Mouse (Mus musculus): Measurements from ENCODE around the gene Fam83f. TPM values are rescaled to one million over a fixed set of nuclear protein-coding genes. Genes with fewer than 3 reads are reported as not detected.

Gene Fam83f
- total and polyA plus RNA-seq, 2 experiments from 2014 or later, result 0.48 to 0.93 TPM

DNA sequence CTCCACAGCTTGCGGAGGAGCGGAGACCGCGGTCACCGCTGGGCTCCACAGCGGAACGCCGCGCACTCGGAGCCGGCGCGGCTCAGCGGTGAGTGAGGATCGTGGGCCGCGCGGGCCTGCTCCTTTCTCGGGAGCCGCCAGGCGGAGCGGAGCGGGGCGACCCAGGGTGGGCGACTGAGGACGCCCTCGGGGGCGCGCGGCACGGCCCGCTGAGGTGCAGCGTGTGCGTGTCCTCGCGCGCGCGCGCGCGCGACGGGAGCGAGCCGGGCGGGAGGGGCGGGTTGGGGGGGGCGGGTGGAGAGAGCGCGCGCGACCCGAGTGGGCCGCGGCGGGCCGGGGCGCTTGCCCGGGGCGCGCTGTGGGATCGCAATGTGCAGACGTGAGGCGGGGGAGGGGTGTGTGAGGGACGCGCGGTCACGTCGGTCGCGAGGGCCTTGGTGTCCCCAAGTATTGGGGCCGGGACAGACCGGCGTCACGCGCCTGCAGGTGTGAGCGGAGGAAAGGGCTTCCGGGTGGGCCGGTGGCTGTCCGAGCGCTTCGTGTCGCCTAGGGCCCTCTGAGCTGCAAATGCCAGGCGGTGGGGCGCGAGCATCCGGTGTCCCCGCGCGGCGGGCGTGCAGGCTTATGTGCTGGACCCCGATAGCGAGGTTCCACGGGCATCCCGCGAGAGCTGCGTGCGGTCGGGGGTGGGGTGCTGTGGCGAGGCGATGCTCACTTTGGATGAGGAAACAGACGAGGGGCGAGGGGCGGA is 39.9 kb downstream of the Fam83f start:
- DNase-seq (ENCODE audit: low spot score) (peak; percentile 75), ATAC-seq (ENCODE audit: low FRiP score) (peak; percentile 66)
- no peaks in the 10 kb centered on the region for H3K27me3 ChIP-seq (ENCODE audit: insufficient read depth, low read length)
- WGBS, result 1% methylated on average over 90 of the region's 106 CpGs
- no peak for TF ChIP-seq CTCF (IDR thresholded peaks at IDR 0.05)
- H3K4me1 ChIP-seq (ENCODE audit: insufficient read depth, low read length), result no peaks in the 10 kb centered on the region; the same call in 1 of the 2 replicates
- peak overlapping the region; percentile 64 for H3K4me2 ChIP-seq (ENCODE audit: low read depth, low read length, poor library complexity, severe bottlenecking)
- peak overlapping the region; percentile 92 for H3K9ac ChIP-seq (replicated peaks; ENCODE audit: low read length, poor library complexity, severe bottlenecking)
- peak overlapping the region; percentile 91 for H3K4me3 ChIP-seq (ENCODE audit: low read depth, low read length)
- peak overlapping the region; percentile 95 for H3K27ac ChIP-seq (ENCODE audit: low read depth, low read length)
- no peaks in the 10 kb centered on the region for H3K36me3 ChIP-seq (ENCODE audit: insufficient read depth, low read length)
- no peaks in the 10 kb centered on the region for H3K9me3 ChIP-seq (ENCODE audit: low read length)

DNA sequence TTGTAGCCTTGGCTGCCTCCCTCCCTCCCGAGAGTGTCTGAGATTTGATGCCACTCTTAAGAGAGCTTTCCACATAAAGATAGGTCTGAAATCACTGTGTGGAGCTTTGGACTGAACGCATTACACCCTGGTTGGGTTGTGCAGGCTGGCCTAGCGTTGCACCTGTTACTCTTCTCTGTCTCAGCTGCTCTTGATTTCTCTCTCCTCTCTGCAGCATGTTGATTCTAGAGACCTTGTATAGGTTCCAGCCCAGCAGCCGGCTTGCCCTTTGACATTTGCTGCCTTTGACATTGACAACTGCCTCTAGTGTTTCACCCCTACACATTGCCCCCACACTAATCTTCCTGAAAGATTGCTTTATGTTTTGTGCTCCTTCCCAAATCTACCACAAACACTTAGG is 42.7 kb downstream of the Fam83f start:
- no peaks in the 10 kb centered on the region for H3K36me3 ChIP-seq (ENCODE audit: insufficient read depth, low read length)
- no peak for DNase-seq (ENCODE audit: low spot score)
- H3K27ac ChIP-seq (ENCODE audit: low read depth, low read length), result no peak overlapping the region
- WGBS, result 79% methylated on average over 4 of the region's 4 CpGs
- H3K4me3 ChIP-seq (ENCODE audit: low read depth, low read length), result no peak overlapping the region
- H3K27me3 ChIP-seq (ENCODE audit: insufficient read depth, low read length), result no peaks in the 10 kb centered on the region
- ATAC-seq (ENCODE audit: low FRiP score), result no peak
- no peak overlapping the region for H3K4me2 ChIP-seq (ENCODE audit: low read depth, low read length, poor library complexity, severe bottlenecking)
- no peak overlapping the region for H3K9ac ChIP-seq (replicated peaks; ENCODE audit: low read length, poor library complexity, severe bottlenecking)
- H3K9me3 ChIP-seq (ENCODE audit: low read length), result no peaks in the 10 kb centered on the region
- H3K4me1 ChIP-seq (ENCODE audit: insufficient read depth, low read length), result no peaks in the 10 kb centered on the region; the same call in 1 of the 2 replicates
- no peak for TF ChIP-seq CTCF (IDR thresholded peaks at IDR 0.05)

DNA sequence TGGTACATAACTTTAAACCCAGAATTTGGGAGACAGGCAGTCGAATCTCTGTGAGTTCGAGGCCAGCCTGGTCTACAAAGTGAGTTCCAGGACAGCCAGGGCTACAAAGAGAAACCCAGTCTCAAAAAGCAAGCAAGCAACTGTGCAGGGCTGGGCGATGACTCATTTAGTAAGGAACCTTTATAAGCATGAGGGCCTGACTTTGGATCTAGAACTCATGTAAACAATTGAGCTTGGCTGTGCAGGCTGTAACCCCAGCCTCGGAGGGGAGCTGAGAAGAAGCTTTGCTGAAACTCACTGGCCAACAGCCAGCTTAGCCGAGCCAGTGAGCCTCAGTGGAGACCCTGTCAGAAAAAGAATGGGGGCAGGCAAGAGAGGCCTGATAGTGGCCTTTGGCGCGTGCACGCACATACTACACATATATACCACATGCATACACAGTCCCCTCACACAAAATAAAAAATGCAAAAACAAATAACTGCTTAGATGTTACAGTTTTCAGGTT is 45.0 kb downstream of the Fam83f start:
- no peaks in the 10 kb centered on the region for H3K9me3 ChIP-seq (ENCODE audit: low read length)
- H3K27ac ChIP-seq (ENCODE audit: low read depth, low read length), result no peak overlapping the region
- ATAC-seq (ENCODE audit: low FRiP score) (no peak), DNase-seq (ENCODE audit: low spot score) (no peak)
- no peaks in the 10 kb centered on the region; the same call in 1 of the 2 replicates for H3K4me1 ChIP-seq (ENCODE audit: insufficient read depth, low read length)
- H3K27me3 ChIP-seq (ENCODE audit: insufficient read depth, low read length), result no peaks in the 10 kb centered on the region
- no peaks in the 10 kb centered on the region for H3K36me3 ChIP-seq (ENCODE audit: insufficient read depth, low read length)
- no peak for TF ChIP-seq CTCF (IDR thresholded peaks at IDR 0.05)
- no peak overlapping the region for H3K4me2 ChIP-seq (ENCODE audit: low read depth, low read length, poor library complexity, severe bottlenecking)
- 79% methylated on average over 8 of the region's 8 CpGs for WGBS
- no peak overlapping the region for H3K9ac ChIP-seq (replicated peaks; ENCODE audit: low read length, poor library complexity, severe bottlenecking)
- no peak overlapping the region for H3K4me3 ChIP-seq (ENCODE audit: low read depth, low read length)

DNA sequence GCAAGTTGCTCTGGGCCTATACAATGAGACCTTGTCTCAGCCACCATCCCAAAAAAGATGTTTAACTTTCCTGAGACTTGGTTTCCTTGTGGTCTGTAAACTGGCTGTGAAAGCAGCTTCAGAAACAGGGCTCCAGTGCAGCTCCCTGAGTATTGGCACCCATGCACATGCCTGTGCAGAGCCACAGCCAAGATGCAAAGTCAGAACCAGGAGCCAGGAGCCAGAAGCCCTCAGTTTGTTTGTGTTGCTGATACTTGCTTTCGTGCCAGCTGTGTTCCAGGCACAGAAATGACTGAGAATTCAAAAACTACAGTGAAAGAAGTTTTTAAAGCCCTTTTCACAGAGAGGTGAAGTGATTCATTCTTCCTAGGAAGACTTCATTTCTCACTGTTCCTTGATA is 45.8 kb downstream of the Fam83f start:
- no peak for TF ChIP-seq CTCF (IDR thresholded peaks at IDR 0.05)
- no peak overlapping the region for H3K4me3 ChIP-seq (ENCODE audit: low read depth, low read length)
- WGBS, result 36% methylated on average over 1 of the region's 1 CpGs
- no peaks in the 10 kb centered on the region; the same call in 1 of the 2 replicates for H3K4me1 ChIP-seq (ENCODE audit: insufficient read depth, low read length)
- H3K9me3 ChIP-seq (ENCODE audit: low read length), result no peaks in the 10 kb centered on the region
- H3K36me3 ChIP-seq (ENCODE audit: insufficient read depth, low read length), result no peaks in the 10 kb centered on the region
- no peaks in the 10 kb centered on the region for H3K27me3 ChIP-seq (ENCODE audit: insufficient read depth, low read length)
- no peak overlapping the region for H3K9ac ChIP-seq (replicated peaks; ENCODE audit: low read length, poor library complexity, severe bottlenecking)
- peak; percentile 56 for DNase-seq (ENCODE audit: low spot score)
- H3K4me2 ChIP-seq (ENCODE audit: low read depth, low read length, poor library complexity, severe bottlenecking), result no peak overlapping the region
- no peak overlapping the region for H3K27ac ChIP-seq (ENCODE audit: low read depth, low read length)
- no peak for ATAC-seq (ENCODE audit: low FRiP score)

DNA sequence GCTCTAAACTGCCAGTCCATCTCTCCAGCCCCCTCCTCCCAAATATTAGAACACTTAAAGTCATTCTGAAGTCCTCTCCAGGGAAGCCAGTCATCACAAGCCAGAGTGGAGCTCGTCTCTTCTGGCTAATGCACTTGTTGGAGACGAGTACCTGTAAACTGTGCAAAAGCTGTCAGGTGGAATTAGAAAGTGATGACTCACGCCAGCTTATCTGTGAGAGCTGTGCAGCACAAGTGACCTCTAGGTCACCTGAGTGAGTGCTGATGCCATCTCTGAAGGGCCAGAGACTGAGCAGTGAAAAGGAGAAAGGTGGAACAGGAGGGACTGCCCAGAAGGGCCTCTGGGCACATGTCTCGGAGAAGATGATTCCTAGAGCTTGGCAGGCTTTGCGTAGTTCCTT is 48.6 kb downstream of the Fam83f start:
- no peak for TF ChIP-seq CTCF (IDR thresholded peaks at IDR 0.05)
- Histone ChIP-seq H3K9ac (replicated peaks; ENCODE audit: low read length, poor library complexity, severe bottlenecking) (no peak overlapping the region), H3K27me3 (ENCODE audit: insufficient read depth, low read length) (no peaks in the 10 kb centered on the region), H3K4me3 (ENCODE audit: low read depth, low read length) (no peak overlapping the region), H3K9me3 (ENCODE audit: low read length) (no peaks in the 10 kb centered on the region), H3K4me1 (ENCODE audit: insufficient read depth, low read length) (no peaks in the 10 kb centered on the region), H3K27ac (ENCODE audit: low read depth, low read length) (no peak overlapping the region), H3K36me3 (ENCODE audit: insufficient read depth, low read length) (no peaks in the 10 kb centered on the region), H3K4me2 (ENCODE audit: low read depth, low read length, poor library complexity, severe bottlenecking) (no peak overlapping the region)
- no peak for DNase-seq (ENCODE audit: low spot score)
- no peak for ATAC-seq (ENCODE audit: low FRiP score)
- WGBS, result 85% methylated on average over 5 of the region's 5 CpGs

DNA sequence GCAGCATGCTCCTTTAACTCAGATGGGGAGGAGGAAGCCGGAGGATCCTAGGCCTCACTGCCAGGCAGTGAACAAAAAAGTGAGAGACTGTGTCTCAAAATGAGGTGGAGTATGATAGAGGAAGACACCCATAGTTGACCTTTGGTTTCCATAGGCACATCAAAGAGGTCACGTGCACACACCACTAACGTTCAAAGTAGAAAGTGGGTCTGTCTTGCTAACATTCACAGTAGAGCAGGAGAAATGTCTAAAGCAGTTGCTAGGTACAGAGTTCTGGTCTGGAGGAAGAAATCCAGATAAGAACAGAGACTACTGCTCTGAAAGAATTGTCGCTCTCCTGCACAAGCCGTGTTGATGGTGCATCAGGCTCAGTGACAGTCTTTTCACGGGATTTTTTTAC is 50.2 kb downstream of the Fam83f start:
- no peaks in the 10 kb centered on the region for H3K9me3 ChIP-seq (ENCODE audit: low read length)
- H3K4me3 ChIP-seq (ENCODE audit: low read depth, low read length), result no peak overlapping the region
- DNase-seq (ENCODE audit: low spot score) (no peak), ATAC-seq (ENCODE audit: low FRiP score) (no peak)
- WGBS, result 80% methylated on average over 6 of the region's 6 CpGs
- H3K4me1 ChIP-seq (ENCODE audit: insufficient read depth, low read length), result no peaks in the 10 kb centered on the region
- no peaks in the 10 kb centered on the region for H3K27me3 ChIP-seq (ENCODE audit: insufficient read depth, low read length)
- no peak for TF ChIP-seq CTCF (IDR thresholded peaks at IDR 0.05)
- H3K4me2 ChIP-seq (ENCODE audit: low read depth, low read length, poor library complexity, severe bottlenecking), result no peak overlapping the region
- H3K36me3 ChIP-seq (ENCODE audit: insufficient read depth, low read length), result no peaks in the 10 kb centered on the region
- H3K27ac ChIP-seq (ENCODE audit: low read depth, low read length), result no peak overlapping the region
- no peak overlapping the region for H3K9ac ChIP-seq (replicated peaks; ENCODE audit: low read length, poor library complexity, severe bottlenecking)

Data from midbrain, postnatal 0 days (tissue).